Mouse (Mus musculus): Measurements from ENCODE around the gene Cog7. TPM values are rescaled to one million over a fixed set of nuclear protein-coding genes. Genes with fewer than 3 reads are reported as not detected.

The Cog7 gene
- polyA plus RNA-seq, 1 experiment from 2014 or later = 27.8 TPM

Other genes with a start within 250 kb of the Cog7 start
- gene Scnn1g, start 247.2 kb downstream of the Cog7 start, polyA plus RNA-seq (2015; fragmentation: Nextera tagmentation; extraction: Ambion mirVana) = 0.28 TPM in 1 of 2 replicates, not detected in the other
- gene Scnn1b, start 116.7 kb downstream of the Cog7 start, polyA plus RNA-seq (2015; fragmentation: Nextera tagmentation; extraction: Ambion mirVana) = 0.26 and 0.69 TPM in 2 replicates
- 53.1 and 58.6 TPM in 2 replicates for gene Gga2, start 39.5 kb upstream of the Cog7 start, polyA plus RNA-seq (2015; fragmentation: Nextera tagmentation; extraction: Ambion mirVana)
- gene Ubfd1, start 85.5 kb upstream of the Cog7 start, polyA plus RNA-seq (2015; fragmentation: Nextera tagmentation; extraction: Ambion mirVana) = 71.5 and 73.3 TPM in 2 replicates
- gene Ears2, start 85.6 kb upstream of the Cog7 start, polyA plus RNA-seq (2015; fragmentation: Nextera tagmentation; extraction: Ambion mirVana) = 9.6 and 11.5 TPM in 2 replicates
- 758 and 808 TPM in 2 replicates for gene Ndufab1, start 120.2 kb upstream of the Cog7 start, polyA plus RNA-seq (2015; fragmentation: Nextera tagmentation; extraction: Ambion mirVana)
- gene Palb2, start 151.3 kb upstream of the Cog7 start, polyA plus RNA-seq (2015; fragmentation: Nextera tagmentation; extraction: Ambion mirVana) = 4.6 and 7.0 TPM in 2 replicates
- gene Dctn5, start 151.3 kb upstream of the Cog7 start, polyA plus RNA-seq (2015; fragmentation: Nextera tagmentation; extraction: Ambion mirVana) = 157 TPM in 2 replicates
- gene Plk1, start 177.7 kb upstream of the Cog7 start, polyA plus RNA-seq (2015; fragmentation: Nextera tagmentation; extraction: Ambion mirVana) = 13.7 and 41.9 TPM in 2 replicates
- gene Ern2, start 204.5 kb upstream of the Cog7 start, polyA plus RNA-seq (2015; fragmentation: Nextera tagmentation; extraction: Ambion mirVana) = 1.5 and 2.0 TPM in 2 replicates
- 0.64 and 1.5 TPM in 2 replicates for gene Chp2, start 237.8 kb upstream of the Cog7 start, polyA plus RNA-seq (2015; fragmentation: Nextera tagmentation; extraction: Ambion mirVana)